Mouse (Mus musculus) testis, adult 2 months (tissue): ENCODE results near the gene Cep95.

ENCODE experiments used
- CTCF ChIP-seq: fragments of 200-500 bp; IDR thresholded peaks from 2 replicates; pipeline ENCODE4 v1.5.1; 2012; ENCODE audit warnings: low read depth, mild to moderate bottlenecking, inconsistent platforms, low read length, moderate library complexity; ENCODE audit not compliant: control insufficient read depth, insufficient read depth, insufficient replicate concordance
- POLR2A ChIP-seq: fragments of 200-500 bp; IDR thresholded peaks from 2 replicates; pipeline ENCODE4 v1.6.1; 2012; ENCODE audit warnings: low read depth, mild to moderate bottlenecking, inconsistent platforms, low read length, moderate library complexity; ENCODE audit not compliant: control insufficient read depth

DNA sequence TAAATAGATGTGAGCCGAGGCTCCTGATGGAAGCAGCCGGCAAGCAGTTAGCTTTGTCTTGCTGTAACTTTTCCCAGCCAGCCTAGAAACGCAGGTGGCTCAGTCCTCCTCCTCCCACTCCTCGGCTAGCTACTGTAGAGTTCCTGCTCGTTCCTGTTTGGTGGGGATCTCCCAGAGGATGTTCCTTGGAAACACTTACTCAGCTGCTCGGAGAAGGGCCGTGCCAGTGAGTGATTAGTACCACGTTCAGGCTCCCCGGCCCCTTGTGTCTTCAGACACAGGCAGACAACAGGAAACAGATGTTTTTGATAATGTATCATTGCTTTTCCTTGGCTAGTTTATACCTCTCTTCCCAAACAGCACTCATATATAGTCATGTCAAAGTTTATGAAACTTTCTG is 6.6 kb downstream of the Cep95 start:
- TF ChIP-seq POLR2A: no peak
- TF ChIP-seq CTCF: no peak
